Mouse (Mus musculus) spleen, adult 2 months (tissue): Measurements from ENCODE around the gene Olfr299. TPM values are rescaled to one million over a fixed set of nuclear protein-coding genes. Genes with fewer than 3 reads are reported as not detected.

Source experiments
- DNase-seq, 2 experiments: peaks; one replicate each; pipeline versions ENCODE4 v3.0.0 to v3.0.0-alpha.2; 2012 to 2021; ENCODE audit warnings: low spot score in 2 of 2, low read depth in 1 of 2
- H3K27ac ChIP-seq: fragments of 200-500 bp; 2 replicates; pipeline ENCODE4 v1.5.1; 2012; ENCODE audit warnings: low read length, inconsistent platforms; ENCODE audit not compliant: insufficient read depth
- H3K27me3 ChIP-seq: fragments of 200-500 bp; 2 replicates; pipeline ENCODE4 v1.6.1; 2012; ENCODE audit warnings: mild to moderate bottlenecking, moderate library complexity, low read length, inconsistent platforms; ENCODE audit not compliant: control insufficient read depth, insufficient read depth
- H3K36me3 ChIP-seq: fragments of 200-500 bp; 2 replicates; pipeline ENCODE4 v1.6.1; 2012; ENCODE audit warnings: mild to moderate bottlenecking, low read length, inconsistent platforms; ENCODE audit not compliant: control insufficient read depth, insufficient read depth
- H3K4me1 ChIP-seq: fragments of 200-500 bp; 2 replicates; pipeline ENCODE4 v1.6.1; 2011; ENCODE audit warnings: inconsistent platforms; ENCODE audit not compliant: control insufficient read depth, insufficient read depth, insufficient read length
- H3K4me3 ChIP-seq: fragments of 200-500 bp; 2 replicates; pipeline ENCODE4 v1.5.1; 2011; ENCODE audit warnings: mild to moderate bottlenecking, inconsistent platforms; ENCODE audit not compliant: insufficient read depth, insufficient read length; ENCODE audit errors: extremely low read depth
- CTCF ChIP-seq: fragments of 200-500 bp; IDR thresholded peaks from 2 replicates; pipeline ENCODE4 v1.5.1; 2011; ENCODE audit warnings: mild to moderate bottlenecking, inconsistent platforms; ENCODE audit not compliant: insufficient read depth, insufficient read length, insufficient replicate concordance; ENCODE audit errors: extremely low read depth
- POLR2A ChIP-seq: fragments of 200-500 bp; IDR thresholded peaks from 2 replicates; pipeline ENCODE4 v1.6.1; 2011; ENCODE audit warnings: low read depth, low read length, inconsistent platforms
- WGBS: fragments of 180-500 bp; shearing (Covaris S2); methylation state at CpG from one replicate; pipeline ENCODE4 v1.1.7; 2018; 5-methylcytosine and 5-hydroxymethylcytosine counted together
- polyA plus RNA-seq: library from polyadenylated mRNA; depleted of rRNA; stranded (reverse); fragments of >200 nt; gene quantifications from 2 replicates; pipeline ENCODE4 v1.2.3, GENCODE M21; 2012; rRNA removed

Gene Olfr299
- polyA plus RNA-seq = not detected in 2 replicates

DNA sequence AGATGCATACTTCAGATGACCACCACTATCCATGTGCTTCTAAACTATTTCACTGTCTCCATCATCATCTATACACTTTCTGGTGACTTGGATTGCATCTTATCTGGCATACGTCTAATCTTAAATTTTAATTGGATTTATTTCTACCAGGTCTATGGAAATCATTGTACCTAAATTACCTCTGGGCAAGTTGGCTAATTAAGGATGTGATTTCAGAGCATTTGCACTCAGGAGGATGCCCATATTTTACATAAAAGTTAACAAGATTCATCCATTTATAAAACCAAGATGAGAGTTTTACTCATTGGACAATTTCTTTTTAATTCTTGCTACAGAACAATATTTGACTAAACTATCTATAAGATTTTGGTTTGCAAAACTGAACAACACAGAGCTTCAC lies at the start of gene Olfr299:
Gene Olfr299 (plus strand): TSS at position 301 of the 400 bp plus-strand sequence.
- H3K4me3 ChIP-seq = no peak within 1 kb of the TSS
- WGBS = 79% methylated on average over 1 of the region's 1 CpGs
- no peaks in the 10 kb centered on the region for H3K27me3 ChIP-seq
- H3K27ac ChIP-seq = no peak within 1 kb of the TSS
- TF ChIP-seq POLR2A (no peak), CTCF (no peak)
- no peak for DNase-seq
- no peaks in the 10 kb centered on the region for H3K36me3 ChIP-seq
- H3K4me1 ChIP-seq = no peaks in the 10 kb centered on the region

DNA sequence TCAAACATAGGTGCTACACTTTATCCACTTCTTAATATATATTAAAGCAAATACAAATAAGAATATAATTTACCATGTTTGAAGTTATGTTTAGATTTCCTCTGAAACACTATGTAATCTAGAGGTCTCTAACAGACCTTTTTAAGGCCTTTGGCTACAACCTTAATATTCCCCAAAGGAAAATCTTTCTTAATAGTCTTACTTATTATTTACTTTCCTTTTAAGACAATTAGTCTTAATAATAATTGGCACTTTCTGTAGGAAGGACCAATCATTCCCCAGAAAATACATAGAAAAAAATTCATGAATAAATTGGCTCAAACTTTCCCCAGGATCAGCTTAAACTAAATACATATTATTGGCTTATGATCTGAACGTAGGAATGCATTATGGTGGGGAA lies 32.7 kb downstream of the Olfr299 start, which contains the start of gene Olfr298:
Gene Olfr298 (minus strand): TSS at position 101 of the 400 bp plus-strand sequence.
- no peaks in the 10 kb centered on the region for H3K27me3 ChIP-seq
- DNase-seq = no peak
- no peak within 1 kb of the TSS for H3K4me3 ChIP-seq
- no peak within 1 kb of the TSS for H3K27ac ChIP-seq
- no peaks in the 10 kb centered on the region for H3K36me3 ChIP-seq
- WGBS = 72% methylated on average over 1 of the region's 1 CpGs
- TF ChIP-seq POLR2A = no peak
- TF ChIP-seq CTCF = no peak
- H3K4me1 ChIP-seq = no peaks in the 10 kb centered on the region

Other genes with a start within 250 kb of the Olfr299 start
- gene Vmn2r76, start 213.6 kb upstream of the Olfr299 start, polyA plus RNA-seq = not detected in 2 replicates
- gene Olfr310, start 182.7 kb upstream of the Olfr299 start, polyA plus RNA-seq = not detected in 2 replicates
- not detected in 2 replicates for gene Olfr309, start 146.2 kb upstream of the Olfr299 start, polyA plus RNA-seq
- not detected in 2 replicates for gene Olfr308, start 134.3 kb upstream of the Olfr299 start, polyA plus RNA-seq
- gene Olfr307, start 122.3 kb upstream of the Olfr299 start, polyA plus RNA-seq = not detected in 2 replicates
- not detected in 2 replicates for gene Olfr305, start 93.0 kb upstream of the Olfr299 start, polyA plus RNA-seq
- not detected in 2 replicates for gene Olfr304, start 73.3 kb upstream of the Olfr299 start, polyA plus RNA-seq
- not detected in 2 replicates for gene Olfr303, start 62.1 kb upstream of the Olfr299 start, polyA plus RNA-seq
- gene Olfr301, start 56.1 kb upstream of the Olfr299 start, polyA plus RNA-seq = not detected in 2 replicates
- gene Olfr298, start 32.6 kb downstream of the Olfr299 start, polyA plus RNA-seq = not detected in 2 replicates
- gene Olfr297, start 60.0 kb downstream of the Olfr299 start, polyA plus RNA-seq = not detected in 2 replicates
- gene Olfr295, start 123.9 kb downstream of the Olfr299 start, polyA plus RNA-seq = not detected in 2 replicates
- gene Olfr294, start 156.7 kb downstream of the Olfr299 start, polyA plus RNA-seq = not detected in 2 replicates
- not detected in 2 replicates for gene Olfr293, start 189.1 kb downstream of the Olfr299 start, polyA plus RNA-seq
- not detected in 2 replicates for gene Olfr292, start 228.4 kb downstream of the Olfr299 start, polyA plus RNA-seq